Mouse (Mus musculus): ENCODE measurements around the gene Sbno1.

Gene Sbno1

GRCm38 (mm10) chr5:124444661-124445561 is 19.1 kb upstream of the Sbno1 start:
- DNase-seq (ENCODE audit: low spot score in 2 of 2) = peak; percentile 32 to 73

DNA sequence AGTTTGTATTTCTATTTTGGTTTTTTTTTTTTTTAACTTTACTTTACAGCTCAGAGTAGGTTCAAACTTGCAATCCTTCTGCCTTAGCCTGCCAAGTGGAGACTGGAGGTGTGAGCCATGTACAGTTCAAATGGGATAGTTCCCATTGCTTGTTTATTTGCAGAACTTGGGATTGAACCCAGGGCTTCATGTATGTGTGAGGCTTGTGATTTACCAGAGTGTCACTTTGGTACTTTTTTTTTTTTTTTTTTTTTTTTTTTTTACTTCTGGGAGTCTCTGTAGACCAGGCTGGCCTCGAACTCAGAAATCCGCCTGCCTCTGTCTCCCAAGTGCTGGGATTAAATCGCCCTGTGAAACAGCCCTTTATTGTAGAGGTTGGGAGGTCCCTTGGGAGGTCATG is 18.4 kb upstream of the Sbno1 start:
- DNase-seq (ENCODE audit: low spot score in 2 of 2) = no peak

- no peak for DNase-seq (ENCODE audit: low spot score in 2 of 2)
Measured at GRCm38 (mm10) chr5:124442628-124443027, 16.8 kb upstream of the Sbno1 start.

GRCm38 (mm10) chr5:124440094-124440701 is 14.4 kb upstream of the Sbno1 start:
- peak in 1 of 2 experiments; percentile 58 for DNase-seq (ENCODE audit: low spot score in 2 of 2)

DNA sequence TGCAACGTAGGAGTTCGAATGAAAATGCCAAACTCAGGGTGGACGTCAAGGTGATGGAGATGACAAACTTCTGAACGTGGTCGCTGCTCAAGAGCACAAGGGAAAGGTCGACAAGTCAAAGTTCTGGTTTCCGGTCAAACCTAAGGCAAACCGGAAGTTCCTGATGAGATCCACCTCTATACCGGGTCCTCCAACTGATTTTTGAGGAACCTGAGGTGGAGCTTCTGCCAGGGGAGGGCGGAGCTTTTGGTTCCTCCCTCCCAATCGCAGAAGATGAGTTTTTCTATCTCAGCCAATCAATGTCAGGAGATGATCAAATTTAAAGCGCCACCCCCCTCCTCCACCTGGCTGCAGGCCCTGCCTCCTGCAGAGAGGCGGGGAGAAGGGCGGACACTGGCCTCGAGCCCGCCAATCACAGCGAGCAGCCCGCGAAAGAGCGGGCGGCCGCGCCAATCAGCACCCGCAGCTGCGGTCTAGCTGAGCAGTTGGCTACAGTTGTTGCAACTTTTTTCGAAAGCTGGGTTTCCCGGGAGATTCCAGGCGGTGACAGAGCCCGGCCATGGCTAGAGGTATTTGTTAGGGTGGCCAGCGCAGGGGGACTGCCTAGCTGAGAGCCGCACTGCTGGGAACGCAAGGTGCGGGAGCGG is 13.8 kb upstream of the Sbno1 start, which contains the start of gene Kmt5a:
Gene Kmt5a (plus strand): TSS at position 484 of the 647 bp plus-strand sequence.
- DNase-seq (ENCODE audit: low spot score in 2 of 2) = peak; percentile 88 to 95

DNA sequence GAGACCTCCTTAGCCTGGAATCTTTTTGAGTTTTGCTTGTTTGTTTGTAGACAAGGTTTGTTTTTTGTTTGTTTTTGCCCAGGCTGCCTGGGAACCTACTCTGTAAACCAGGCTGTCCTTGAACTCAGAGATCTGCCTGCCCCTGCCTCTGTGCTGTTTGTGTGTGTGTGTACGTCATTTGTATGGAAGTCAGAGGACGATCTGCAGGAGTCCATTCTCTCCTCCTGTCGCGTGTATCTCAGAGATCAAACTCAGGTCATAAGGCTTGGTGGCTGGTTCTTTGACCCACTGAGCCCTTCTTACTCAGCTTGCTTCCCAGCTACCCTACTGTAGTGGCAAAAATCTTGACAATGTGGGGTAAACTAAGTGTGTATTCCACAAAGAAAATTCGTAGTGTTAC is 12.9 kb upstream of the Sbno1 start:
- DNase-seq (ENCODE audit: low spot score in 2 of 2) = no peak

GRCm38 (mm10) chr5:124438229-124438628 is 12.4 kb upstream of the Sbno1 start:
- DNase-seq (ENCODE audit: low spot score in 2 of 2) = no peak

DNA sequence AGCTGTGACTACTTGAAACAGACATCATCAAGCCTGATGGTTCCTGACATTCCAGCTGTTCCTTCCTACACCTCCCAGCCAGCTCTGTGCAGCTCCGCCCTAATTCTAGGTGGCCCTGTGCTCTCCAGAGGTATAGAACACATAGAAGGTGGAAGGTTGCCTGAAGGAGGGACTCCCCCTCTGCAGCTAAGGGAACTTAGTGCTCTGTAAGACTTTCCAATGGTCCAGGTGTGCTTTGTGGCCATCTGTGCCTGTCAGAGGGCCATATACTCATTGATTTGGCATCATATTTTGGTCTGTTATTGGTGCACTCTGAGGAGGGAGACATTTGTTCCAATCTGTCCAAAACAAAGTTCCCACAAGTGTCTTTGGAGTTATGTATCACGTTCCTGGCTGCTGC is 7.2 kb upstream of the Sbno1 start:
- DNase-seq (ENCODE audit: low spot score in 2 of 2) = no peak

DNA sequence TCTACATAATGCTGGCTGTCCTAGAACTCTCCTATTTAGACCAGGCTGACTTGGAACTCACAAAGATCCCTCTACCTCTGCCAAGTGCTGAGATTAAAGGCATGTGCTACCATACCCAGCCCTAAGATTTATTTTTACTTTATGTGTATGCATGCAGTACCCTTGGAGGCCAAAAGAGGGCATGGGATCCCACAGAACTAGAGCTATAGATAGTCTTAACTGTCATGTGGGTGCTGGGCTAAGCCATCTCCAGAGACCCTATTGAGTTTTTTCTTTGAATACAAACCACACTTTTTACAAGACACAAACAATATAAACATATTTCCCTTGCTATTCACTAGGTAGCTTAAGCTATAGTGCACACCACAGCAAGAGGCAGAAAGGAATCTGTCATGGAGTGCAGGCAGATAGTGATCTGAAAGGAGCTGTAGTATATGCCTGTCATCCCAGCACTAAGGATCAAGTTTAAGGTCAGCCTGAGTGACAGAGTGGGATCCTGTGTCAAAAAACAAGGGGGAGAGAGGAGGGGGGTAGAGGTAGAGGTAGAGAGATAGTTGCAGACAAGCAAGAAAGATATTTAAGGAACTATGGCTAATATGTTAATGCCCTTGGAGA is 6.7 kb upstream of the Sbno1 start:
- DNase-seq (ENCODE audit: low spot score in 2 of 2) = peak; percentile 34 to 64

GRCm38 (mm10) chr5:124426475-124427071 is 772 bp upstream of the Sbno1 start:
- DNase-seq (ENCODE audit: low spot score in 2 of 2) = no peak

GRCm38 (mm10) chr5:124424723-124425411 is 934 bp downstream of the Sbno1 start:
- peak in 1 of 2 experiments; percentile 6 for DNase-seq (ENCODE audit: low spot score in 2 of 2)

DNA sequence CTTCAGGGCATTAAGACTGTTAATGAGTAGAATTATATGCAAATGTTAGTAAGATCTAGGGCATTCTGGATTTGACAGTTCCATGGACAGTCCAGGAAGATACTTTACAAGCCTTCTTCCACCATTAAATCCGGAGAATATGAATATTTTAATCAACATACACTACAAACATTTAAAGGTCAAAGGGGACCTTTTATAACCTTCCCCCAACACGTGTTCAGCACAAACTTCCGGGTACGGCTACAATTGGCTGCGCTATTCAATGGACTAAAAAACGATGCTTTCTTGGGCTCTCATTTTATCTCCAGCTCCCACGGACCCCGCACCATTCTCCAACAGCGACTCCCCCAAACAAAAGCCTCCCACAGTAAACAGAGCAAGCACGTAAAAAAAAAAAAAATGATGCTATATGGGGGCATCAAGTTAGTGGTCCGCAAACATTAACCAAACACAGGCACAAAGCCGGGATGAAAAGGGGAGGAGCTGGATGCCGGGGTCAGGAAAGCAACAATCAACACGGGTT is 1.5 kb downstream of the Sbno1 start:
- no peak for DNase-seq (ENCODE audit: low spot score in 2 of 2)

DNA sequence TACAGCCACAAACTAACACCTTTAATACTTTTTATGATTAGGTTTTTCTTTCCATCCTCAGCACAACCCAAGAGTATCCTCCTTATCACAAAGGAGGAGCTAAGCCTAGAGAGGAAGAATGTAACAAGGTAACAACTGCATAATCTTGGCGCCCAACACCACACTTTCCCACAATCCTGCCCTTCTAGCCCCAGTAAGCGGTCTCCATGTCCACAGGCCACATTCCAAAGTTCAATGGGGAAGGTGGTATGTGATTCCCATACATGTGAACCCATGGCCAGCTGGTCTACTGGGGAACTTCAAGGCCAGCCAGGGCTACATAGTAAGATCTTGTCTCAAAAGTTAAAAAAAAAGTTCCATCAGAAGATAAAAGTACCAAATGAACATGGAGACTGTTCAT is 4.0 kb downstream of the Sbno1 start:
- DNase-seq (ENCODE audit: low spot score in 2 of 2) = no peak

GRCm38 (mm10) chr5:124418903-124419302 is 6.9 kb downstream of the Sbno1 start:
- DNase-seq (ENCODE audit: low spot score in 2 of 2) = no peak

GRCm38 (mm10) chr5:124412163-124412562 is 13.6 kb downstream of the Sbno1 start:
- no peak for DNase-seq (ENCODE audit: low spot score in 2 of 2)

- DNase-seq (ENCODE audit: low spot score in 2 of 2) = no peak
Measured at GRCm38 (mm10) chr5:124410808-124411207, 15.0 kb downstream of the Sbno1 start.

GRCm38 (mm10) chr5:124393726-124394125 is 32.1 kb downstream of the Sbno1 start:
- DNase-seq (ENCODE audit: low spot score in 2 of 2) = no peak

GRCm38 (mm10) chr5:124392412-124392811 is 33.4 kb downstream of the Sbno1 start:
- no peak for DNase-seq (ENCODE audit: low spot score in 2 of 2)

- DNase-seq (ENCODE audit: low spot score in 2 of 2) = no peak
Measured at GRCm38 (mm10) chr5:124387932-124388331, 37.9 kb downstream of the Sbno1 start.

GRCm38 (mm10) chr5:124380121-124380520 is 45.7 kb downstream of the Sbno1 start:
- no peak for DNase-seq (ENCODE audit: low spot score in 2 of 2)

GRCm38 (mm10) chr5:124377149-124377548 is 48.7 kb downstream of the Sbno1 start:
- no peak for DNase-seq (ENCODE audit: low spot score in 2 of 2)

All from cerebellum, postnatal 4 days (tissue).